Mouse (Mus musculus): ENCODE measurements at regions not wholly inside any gene's neighbourhood (a gene's known extent, or its start where the extent isn't known, plus 50 kb on each side); places are given as distances from the start of the nearest gene placed in this dataset.

GRCm38 (mm10) chr6:117677062-117677461 lies 163.9 kb upstream of the Zfp637 start:
- Histone ChIP-seq H3K4me3 (ENCODE audit: low read depth, low read length) (no peak overlapping the region), H3K9me3 (replicated peaks; ENCODE audit: control insufficient read depth, low read length, poor library complexity, severe bottlenecking) (no peaks in the 10 kb centered on the region), H3K9ac (ENCODE audit: low read depth, low read length) (no peak overlapping the region), H3K27ac (ENCODE audit: low read length) (no peak overlapping the region), H3K4me2 (ENCODE audit: low read length) (no peak overlapping the region), H3K4me1 (ENCODE audit: control insufficient read depth, insufficient read depth, low read length) (no peaks in the 10 kb centered on the region), H3K36me3 (ENCODE audit: control insufficient read depth, insufficient read depth, low read length) (no peaks in the 10 kb centered on the region), H3K27me3 (ENCODE audit: control insufficient read depth, insufficient read depth, low read depth, low read length) (no peaks in the 10 kb centered on the region)
- ATAC-seq, result no peak
- 56% methylated on average over 7 of the region's 7 CpGs for WGBS

GRCm38 (mm10) chr6:117677821-117678220 lies 163.2 kb upstream of the Zfp637 start:
- Histone ChIP-seq H3K4me3 (ENCODE audit: low read depth, low read length) (no peak overlapping the region), H3K27ac (ENCODE audit: low read length) (no peak overlapping the region), H3K36me3 (ENCODE audit: control insufficient read depth, insufficient read depth, low read length) (no peaks in the 10 kb centered on the region), H3K4me2 (ENCODE audit: low read length) (no peak overlapping the region), H3K9ac (ENCODE audit: low read depth, low read length) (no peak overlapping the region), H3K27me3 (ENCODE audit: control insufficient read depth, insufficient read depth, low read depth, low read length) (no peaks in the 10 kb centered on the region), H3K9me3 (replicated peaks; ENCODE audit: control insufficient read depth, low read length, poor library complexity, severe bottlenecking) (no peaks in the 10 kb centered on the region), H3K4me1 (ENCODE audit: control insufficient read depth, insufficient read depth, low read length) (no peaks in the 10 kb centered on the region)
- WGBS, result 90% methylated on average over 2 of the region's 2 CpGs
- ATAC-seq, result no peak

GRCm38 (mm10) chr6:117678276-117678675 lies 162.7 kb upstream of the Zfp637 start:
- no peaks in the 10 kb centered on the region for H3K27me3 ChIP-seq (ENCODE audit: control insufficient read depth, insufficient read depth, low read depth, low read length)
- no peaks in the 10 kb centered on the region for H3K4me1 ChIP-seq (ENCODE audit: control insufficient read depth, insufficient read depth, low read length)
- no peak for ATAC-seq
- H3K9ac ChIP-seq (ENCODE audit: low read depth, low read length), result no peak overlapping the region
- H3K27ac ChIP-seq (ENCODE audit: low read length), result no peak overlapping the region
- no peak overlapping the region for H3K4me2 ChIP-seq (ENCODE audit: low read length)
- H3K36me3 ChIP-seq (ENCODE audit: control insufficient read depth, insufficient read depth, low read length), result no peaks in the 10 kb centered on the region
- H3K4me3 ChIP-seq (ENCODE audit: low read depth, low read length), result no peak overlapping the region
- H3K9me3 ChIP-seq (replicated peaks; ENCODE audit: control insufficient read depth, low read length, poor library complexity, severe bottlenecking), result no peaks in the 10 kb centered on the region
- WGBS, result 79% methylated on average over 5 of the region's 5 CpGs

- no peak for ATAC-seq
Measured at GRCm38 (mm10) chr6:117678877-117679276, 162.1 kb upstream of the Zfp637 start.

GRCm38 (mm10) chr6:117686212-117686611 lies 154.8 kb upstream of the Zfp637 start:
- WGBS, result 93% methylated on average over 9 of the region's 9 CpGs
- Histone ChIP-seq H3K27ac (ENCODE audit: low read length) (no peak overlapping the region), H3K36me3 (ENCODE audit: control insufficient read depth, insufficient read depth, low read length) (no peaks in the 10 kb centered on the region), H3K4me2 (ENCODE audit: low read length) (no peak overlapping the region), H3K9me3 (replicated peaks; ENCODE audit: control insufficient read depth, low read length, poor library complexity, severe bottlenecking) (no peaks in the 10 kb centered on the region), H3K4me3 (ENCODE audit: low read depth, low read length) (no peak overlapping the region), H3K9ac (ENCODE audit: low read depth, low read length) (no peak overlapping the region), H3K27me3 (ENCODE audit: control insufficient read depth, insufficient read depth, low read depth, low read length) (no peaks in the 10 kb centered on the region), H3K4me1 (ENCODE audit: control insufficient read depth, insufficient read depth, low read length) (no peaks in the 10 kb centered on the region)
- ATAC-seq, result no peak

More at GRCm38 (mm10) chr6:117678877-117679276, 162.1 kb upstream of the Zfp637 start:
- H3K27ac ChIP-seq (ENCODE audit: low read length), result no peak overlapping the region
- no peak overlapping the region for H3K4me3 ChIP-seq (ENCODE audit: low read depth, low read length)
- no peak overlapping the region for H3K9ac ChIP-seq (ENCODE audit: low read depth, low read length)
- 75% methylated on average over 4 of the region's 4 CpGs for WGBS
- H3K4me2 ChIP-seq (ENCODE audit: low read length), result no peak overlapping the region
- no peaks in the 10 kb centered on the region for H3K9me3 ChIP-seq (replicated peaks; ENCODE audit: control insufficient read depth, low read length, poor library complexity, severe bottlenecking)
- H3K4me1 ChIP-seq (ENCODE audit: control insufficient read depth, insufficient read depth, low read length), result no peaks in the 10 kb centered on the region
- no peaks in the 10 kb centered on the region for H3K36me3 ChIP-seq (ENCODE audit: control insufficient read depth, insufficient read depth, low read length)
- no peaks in the 10 kb centered on the region for H3K27me3 ChIP-seq (ENCODE audit: control insufficient read depth, insufficient read depth, low read depth, low read length)

- H3K4me1 ChIP-seq (ENCODE audit: control insufficient read depth, insufficient read depth, low read length), result no peaks in the 10 kb centered on the region
- no peak for ATAC-seq
- no peaks in the 10 kb centered on the region for H3K27me3 ChIP-seq (ENCODE audit: control insufficient read depth, insufficient read depth, low read depth, low read length)
- 81% methylated on average over 2 of the region's 2 CpGs for WGBS
- H3K4me2 ChIP-seq (ENCODE audit: low read length), result no peak overlapping the region
- H3K27ac ChIP-seq (ENCODE audit: low read length), result no peak overlapping the region
- H3K9ac ChIP-seq (ENCODE audit: low read depth, low read length), result no peak overlapping the region
- H3K9me3 ChIP-seq (replicated peaks; ENCODE audit: control insufficient read depth, low read length, poor library complexity, severe bottlenecking), result no peaks in the 10 kb centered on the region
- no peaks in the 10 kb centered on the region for H3K36me3 ChIP-seq (ENCODE audit: control insufficient read depth, insufficient read depth, low read length)
- no peak overlapping the region for H3K4me3 ChIP-seq (ENCODE audit: low read depth, low read length)
Measured at GRCm38 (mm10) chr6:117687045-117687444, 153.9 kb upstream of the Zfp637 start.

GRCm38 (mm10) chr6:117688664-117689178 lies 152.3 kb upstream of the Zfp637 start:
- Histone ChIP-seq H3K27ac (ENCODE audit: low read length) (no peak overlapping the region), H3K4me2 (ENCODE audit: low read length) (no peak overlapping the region)
- 78% methylated on average over 8 of the region's 8 CpGs for WGBS

GRCm38 (mm10) chr6:117700286-117700685 lies 140.7 kb upstream of the Zfp637 start:
- no peaks in the 10 kb centered on the region for H3K36me3 ChIP-seq (ENCODE audit: control insufficient read depth, insufficient read depth, low read length)
- 84% methylated on average over 5 of the region's 5 CpGs for WGBS

More at GRCm38 (mm10) chr6:117688664-117689178, 152.3 kb upstream of the Zfp637 start:
- Histone ChIP-seq H3K4me3 (ENCODE audit: low read depth, low read length) (no peak overlapping the region), H3K9ac (ENCODE audit: low read depth, low read length) (no peak overlapping the region), H3K27me3 (ENCODE audit: control insufficient read depth, insufficient read depth, low read depth, low read length) (no peaks in the 10 kb centered on the region), H3K9me3 (replicated peaks; ENCODE audit: control insufficient read depth, low read length, poor library complexity, severe bottlenecking) (no peaks in the 10 kb centered on the region), H3K36me3 (ENCODE audit: control insufficient read depth, insufficient read depth, low read length) (no peaks in the 10 kb centered on the region), H3K4me1 (ENCODE audit: control insufficient read depth, insufficient read depth, low read length) (no peaks in the 10 kb centered on the region)
- no peak for ATAC-seq

GRCm38 (mm10) chr6:117701547-117701946 lies 139.4 kb upstream of the Zfp637 start:
- WGBS, result 87% methylated on average over 5 of the region's 5 CpGs
- H3K4me2 ChIP-seq (ENCODE audit: low read length), result no peak overlapping the region
- ATAC-seq, result no peak
- no peak overlapping the region for H3K9ac ChIP-seq (ENCODE audit: low read depth, low read length)
- H3K4me3 ChIP-seq (ENCODE audit: low read depth, low read length), result no peak overlapping the region
- H3K9me3 ChIP-seq (replicated peaks; ENCODE audit: control insufficient read depth, low read length, poor library complexity, severe bottlenecking), result no peaks in the 10 kb centered on the region
- H3K36me3 ChIP-seq (ENCODE audit: control insufficient read depth, insufficient read depth, low read length), result no peaks in the 10 kb centered on the region
- no peak overlapping the region for H3K27ac ChIP-seq (ENCODE audit: low read length)
- H3K4me1 ChIP-seq (ENCODE audit: control insufficient read depth, insufficient read depth, low read length), result no peaks in the 10 kb centered on the region
- no peaks in the 10 kb centered on the region for H3K27me3 ChIP-seq (ENCODE audit: control insufficient read depth, insufficient read depth, low read depth, low read length)

More at GRCm38 (mm10) chr6:117700286-117700685, 140.7 kb upstream of the Zfp637 start:
- H3K4me1 ChIP-seq (ENCODE audit: control insufficient read depth, insufficient read depth, low read length), result no peaks in the 10 kb centered on the region
- H3K27me3 ChIP-seq (ENCODE audit: control insufficient read depth, insufficient read depth, low read depth, low read length), result no peaks in the 10 kb centered on the region
- no peak overlapping the region for H3K27ac ChIP-seq (ENCODE audit: low read length)
- no peak overlapping the region for H3K9ac ChIP-seq (ENCODE audit: low read depth, low read length)
- H3K4me2 ChIP-seq (ENCODE audit: low read length), result no peak overlapping the region
- no peak overlapping the region for H3K4me3 ChIP-seq (ENCODE audit: low read depth, low read length)
- no peak; the same call in 1 of the 2 replicates for ATAC-seq
- H3K9me3 ChIP-seq (replicated peaks; ENCODE audit: control insufficient read depth, low read length, poor library complexity, severe bottlenecking), result no peaks in the 10 kb centered on the region
